Mouse (Mus musculus): ENCODE measurements around the gene 4933415A04Rik.

GRCm38 (mm10) chr11:43604207-43604606, 17.4 kb downstream of the 4933415A04Rik start:
- no peak for TF ChIP-seq CTCF (IDR thresholded peaks at IDR 0.05; ENCODE audit: insufficient read depth, low read length)
- TF ChIP-seq POLR2A (IDR thresholded peaks at IDR 0.05; ENCODE audit: borderline replicate concordance, extremely low read depth, low read depth, low read length) = no peak
